16 mouse cellular contexts compared by ENCODE assay signal in genomic region chr7:37625758-37626157, GRCm38 (mm10).
DNase-seq lines count a peak whose midpoint lies in the region; ATAC-seq and TF ChIP-seq lines count a peak whose summit lies in the region.
"Had no signal": no experiment of that assay in that cellular context is flagged by ENCODE, and none has a peak within 500 bp of the region (broad histone marks: within the 10 kb centered on the region; RNA-seq: fewer than 3 reads in every experiment).

No protein-coding gene starts in this region.

- no peak for DNase-seq in forebrain, embryonic 11.5 days (ENCODE audit: low spot score)
- DNase-seq in forebrain, embryonic 10.5 days (ENCODE audit: extremely low spot score, low spot score): no peak
- peak; percentile 84 for DNase-seq in brain, embryonic 14.5 days (ENCODE audit: low read depth)
- DNase-seq in midbrain, postnatal 0 days (ENCODE audit: low spot score): peak; percentile 51
- DNase-seq in stomach, postnatal 0 days (ENCODE audit: low spot score): no peak
- DNase-seq in adrenal gland, postnatal 25 days: no peak
- DNase-seq in heart, postnatal 36 days: no peak
- DNase-seq: adrenal gland, adult 8-10 months; cerebellum, adult 11 months; kidney, adult 9 months; right cerebral cortex, postnatal 14 days; thymus, postnatal 36 days had no signal

- peaks cover 11% of the 10 kb centered on the region; the same call in 1 of the 2 replicates for H3K4me1 ChIP-seq in forebrain, embryonic 11.5 days (replicated peaks; ENCODE audit: control insufficient read depth, insufficient read depth, low read length)
- H3K4me1 ChIP-seq in forebrain, embryonic 10.5 days: peaks cover 52% of the 10 kb centered on the region
- H3K4me1 ChIP-seq in hindbrain, embryonic 12.5 days: peaks cover 23% of the 10 kb centered on the region
- H3K4me1 ChIP-seq in midbrain, postnatal 0 days (ENCODE audit: insufficient read depth, low read length): peaks cover 12% of the 10 kb centered on the region
- no peaks in the 10 kb centered on the region for H3K4me1 ChIP-seq in stomach, postnatal 0 days (replicated peaks; ENCODE audit: control insufficient read depth, insufficient read depth)

- no peak overlapping the region for H3K4me2 ChIP-seq in forebrain, embryonic 11.5 days (ENCODE audit: low read depth, low read length, severe bottlenecking)
- 0 out of 2 replicates have a peak overlapping the region, but pooled peaks have one; percentile 15 for H3K4me2 ChIP-seq in hindbrain, embryonic 12.5 days (replicated peaks)
- H3K4me2 ChIP-seq in midbrain, postnatal 0 days (ENCODE audit: low read depth, low read length, poor library complexity, severe bottlenecking): 0 out of 2 replicates have a peak overlapping the region, but pooled peaks have one; percentile 9
- H3K4me2 ChIP-seq in stomach, postnatal 0 days (replicated peaks; ENCODE audit: low read depth): no peak overlapping the region

- peak; percentile 37; the same call in 1 of the 2 replicates for ATAC-seq in forebrain, embryonic 11.5 days (replicated peaks; ENCODE audit: low FRiP score)
- ATAC-seq in hindbrain, embryonic 12.5 days (ENCODE audit: low FRiP score): peak; percentile 59
- no peak for ATAC-seq in midbrain, postnatal 0 days (ENCODE audit: low FRiP score)
- no peak for ATAC-seq in stomach, postnatal 0 days (ENCODE audit: low FRiP score, low TSS enrichment)
- ATAC-seq: Patski had no signal

- no peak overlapping the region for H3K27ac ChIP-seq in forebrain, embryonic 11.5 days (ENCODE audit: low read depth, low read length)
- no peak overlapping the region for H3K27ac ChIP-seq in forebrain, embryonic 10.5 days
- H3K27ac ChIP-seq in hindbrain, embryonic 12.5 days: peak overlapping the region; percentile 76
- peak overlapping the region; percentile 60 for H3K27ac ChIP-seq in midbrain, postnatal 0 days (ENCODE audit: low read depth, low read length)
- no peak overlapping the region for H3K27ac ChIP-seq in stomach, postnatal 0 days (replicated peaks)
- H3K27ac ChIP-seq: heart, embryonic 10.5 days; limb, embryonic 13.5 days had no signal

- H3K4me3 ChIP-seq in forebrain, embryonic 11.5 days (ENCODE audit: low read depth, low read length): no peak overlapping the region
- H3K4me3 ChIP-seq in forebrain, embryonic 10.5 days: no peak overlapping the region
- no peak overlapping the region for H3K4me3 ChIP-seq in hindbrain, embryonic 12.5 days
- H3K4me3 ChIP-seq in midbrain, postnatal 0 days (ENCODE audit: low read depth, low read length): no peak overlapping the region
- no peak overlapping the region for H3K4me3 ChIP-seq in stomach, postnatal 0 days (ENCODE audit: low read depth, low read length)
- H3K4me3 ChIP-seq: limb, embryonic 13.5 days had no signal

- H3K9ac ChIP-seq in forebrain, embryonic 11.5 days (ENCODE audit: low read length): no peak overlapping the region
- no peak overlapping the region for H3K9ac ChIP-seq in hindbrain, embryonic 12.5 days
- no peak overlapping the region for H3K9ac ChIP-seq in midbrain, postnatal 0 days (replicated peaks; ENCODE audit: low read length, poor library complexity, severe bottlenecking)
- H3K9ac ChIP-seq in stomach, postnatal 0 days (ENCODE audit: low read length): no peak overlapping the region
- H3K9ac ChIP-seq: limb, embryonic 13.5 days had no signal

- H3K9me3 ChIP-seq in forebrain, embryonic 11.5 days (ENCODE audit: control insufficient read depth, low read length): no peaks in the 10 kb centered on the region
- H3K9me3 ChIP-seq in forebrain, embryonic 10.5 days: no peaks in the 10 kb centered on the region
- no peaks in the 10 kb centered on the region for H3K9me3 ChIP-seq in hindbrain, embryonic 12.5 days (replicated peaks)
- H3K9me3 ChIP-seq in midbrain, postnatal 0 days (ENCODE audit: low read length): no peaks in the 10 kb centered on the region
- H3K9me3 ChIP-seq in stomach, postnatal 0 days (ENCODE audit: control insufficient read depth, low read length): no peaks in the 10 kb centered on the region
- H3K9me3 ChIP-seq: heart, embryonic 10.5 days; limb, embryonic 13.5 days had no signal

- TF ChIP-seq EP300 in stomach, postnatal 0 days (optimal IDR thresholded peaks at IDR 0.05): no peak

- no peaks in the 10 kb centered on the region; the same call in 1 of the 2 replicates for H3K27me3 ChIP-seq in forebrain, embryonic 11.5 days (ENCODE audit: control insufficient read depth, insufficient read depth, low read length)
- H3K27me3 ChIP-seq in forebrain, embryonic 10.5 days (ENCODE audit: poor library complexity, severe bottlenecking): peaks cover 51% of the 10 kb centered on the region
- no peaks in the 10 kb centered on the region; the same call in 1 of the 2 replicates for H3K27me3 ChIP-seq in hindbrain, embryonic 12.5 days
- H3K27me3 ChIP-seq in midbrain, postnatal 0 days (ENCODE audit: insufficient read depth, low read length): no peaks in the 10 kb centered on the region
- no peaks in the 10 kb centered on the region for H3K27me3 ChIP-seq in stomach, postnatal 0 days (ENCODE audit: control insufficient read depth, insufficient read depth, low read length)
- H3K27me3 ChIP-seq: Patski had no signal

- 14% methylated on average over 8 of the region's 8 CpGs for WGBS in forebrain, embryonic 11.5 days
- WGBS in forebrain, embryonic 10.5 days: 15% methylated on average over 8 of the region's 8 CpGs
- 23% methylated on average over 8 of the region's 8 CpGs for WGBS in hindbrain, embryonic 12.5 days
- 28% methylated on average over 8 of the region's 8 CpGs for WGBS in midbrain, postnatal 0 days
- 68% methylated on average over 8 of the region's 8 CpGs for WGBS in stomach, postnatal 0 days

- intact Hi-C loops in heart, postnatal 36 days (cut with DNase I): loop anchor here (10.0 kb wide), 1 partner anchor 99 kb away; no protein-coding TSS in a partner anchor

- no peak for TF ChIP-seq CTCF in brain, embryonic 14.5 days (IDR thresholded peaks at IDR 0.05; ENCODE audit: borderline replicate concordance, extremely low read depth, insufficient read depth, insufficient read length)
- no peak for TF ChIP-seq CTCF in midbrain, postnatal 0 days (IDR thresholded peaks at IDR 0.05)
- TF ChIP-seq CTCF in stomach, postnatal 0 days (IDR thresholded peaks at IDR 0.05; ENCODE audit: low read depth): no peak

- TF ChIP-seq POLR2A in brain, embryonic 14.5 days (IDR thresholded peaks at IDR 0.05; ENCODE audit: borderline replicate concordance, extremely low read depth, insufficient read depth, insufficient read length, poor library complexity, severe bottlenecking): no peak

- H3K36me3 ChIP-seq in forebrain, embryonic 11.5 days (ENCODE audit: control insufficient read depth, insufficient read depth, low read length): no peaks in the 10 kb centered on the region
- no peaks in the 10 kb centered on the region for H3K36me3 ChIP-seq in forebrain, embryonic 10.5 days (replicated peaks)
- no peaks in the 10 kb centered on the region for H3K36me3 ChIP-seq in hindbrain, embryonic 12.5 days
- H3K36me3 ChIP-seq in midbrain, postnatal 0 days (ENCODE audit: insufficient read depth, low read length): no peaks in the 10 kb centered on the region
- no peaks in the 10 kb centered on the region for H3K36me3 ChIP-seq in stomach, postnatal 0 days (ENCODE audit: control insufficient read depth, insufficient read depth, low read length)
- H3K36me3 ChIP-seq: heart, embryonic 10.5 days; limb, embryonic 13.5 days had no signal

Comparison
In these comparisons a context has a peak if more than half of its experiments do, and no peak if none do; other contexts are left out.
1. ATAC-seq: peak in forebrain, embryonic 11.5 days (single experiment) and hindbrain, embryonic 12.5 days (single experiment); none in midbrain, postnatal 0 days (single experiment) and stomach, postnatal 0 days (single experiment).
2. DNase-seq: peak in brain, embryonic 14.5 days (single experiment) and midbrain, postnatal 0 days (single experiment); none in forebrain, embryonic 11.5 days (single experiment), forebrain, embryonic 10.5 days (single experiment), stomach, postnatal 0 days (single experiment), adrenal gland, postnatal 25 days (single experiment) and heart, postnatal 36 days (0 of 2).
3. H3K27ac ChIP-seq: peak in hindbrain, embryonic 12.5 days (single experiment) and midbrain, postnatal 0 days (single experiment); none in forebrain, embryonic 11.5 days (single experiment), forebrain, embryonic 10.5 days (single experiment) and stomach, postnatal 0 days (single experiment).
4. H3K4me2 ChIP-seq: peak in hindbrain, embryonic 12.5 days (single experiment) and midbrain, postnatal 0 days (single experiment); none in forebrain, embryonic 11.5 days (single experiment) and stomach, postnatal 0 days (single experiment).